Mouse (Mus musculus) lung, postnatal 25 days (tissue): ENCODE measurements around the gene Mllt10.

Experiments
- DNase-seq: peaks from one replicate; pipeline ENCODE4 v3.0.0; 2022; ENCODE audit warnings: low spot score

The Mllt10 gene

GRCm38 (mm10) chr2:18055016-18055928 is at the start of gene Mllt10:
Gene Mllt10 (plus strand): TSS chr2:18055237.
- no peak for DNase-seq

- DNase-seq: no peak
These were observed 43.8 kb upstream of the Mllt10 start for GRCm38 (mm10) chr2:18011226-18011625.

- DNase-seq: no peak
These were observed 42.2 kb upstream of the Mllt10 start for GRCm38 (mm10) chr2:18012866-18013265.

- no peak for DNase-seq
These were observed 39.5 kb upstream of the Mllt10 start for GRCm38 (mm10) chr2:18015581-18015980.

- DNase-seq: no peak
These were observed 38.4 kb upstream of the Mllt10 start for GRCm38 (mm10) chr2:18016639-18017038.

GRCm38 (mm10) chr2:18017321-18017720 is 37.7 kb upstream of the Mllt10 start:
- no peak for DNase-seq

- DNase-seq: no peak
These were observed 35.9 kb upstream of the Mllt10 start for GRCm38 (mm10) chr2:18019122-18019521.

- DNase-seq: no peak
These were observed 32.2 kb upstream of the Mllt10 start for GRCm38 (mm10) chr2:18022886-18023285.

GRCm38 (mm10) chr2:18025116-18025515 is 29.9 kb upstream of the Mllt10 start:
- no peak for DNase-seq

- no peak for DNase-seq
These were observed 29.3 kb upstream of the Mllt10 start for GRCm38 (mm10) chr2:18025781-18026115.

GRCm38 (mm10) chr2:18026116-18026947 is 28.7 kb upstream of the Mllt10 start:
- no peak for DNase-seq

- DNase-seq: peak; percentile 94
These were observed 27.4 kb upstream of the Mllt10 start for GRCm38 (mm10) chr2:18027448-18028139.

- DNase-seq: peak; percentile 94
These were observed 26.7 kb upstream of the Mllt10 start for GRCm38 (mm10) chr2:18028140-18029021.

GRCm38 (mm10) chr2:18029656-18030055 is 25.4 kb upstream of the Mllt10 start:
- DNase-seq: no peak

- no peak for DNase-seq
These were observed 24.5 kb upstream of the Mllt10 start for GRCm38 (mm10) chr2:18030581-18030980.

GRCm38 (mm10) chr2:18031271-18031821 is 23.7 kb upstream of the Mllt10 start:
- DNase-seq: no peak

GRCm38 (mm10) chr2:18031831-18032537 is 23.1 kb upstream of the Mllt10 start:
- DNase-seq: no peak

GRCm38 (mm10) chr2:18032538-18032895 is 22.5 kb upstream of the Mllt10 start:
- DNase-seq: no peak

- no peak for DNase-seq
These were observed 21.6 kb upstream of the Mllt10 start for GRCm38 (mm10) chr2:18033166-18034108.
